Mouse (Mus musculus) heart, postnatal 10 days (tissue): ENCODE results near the gene Skap2. TPM values are rescaled to one million over a fixed set of nuclear protein-coding genes. Genes with fewer than 3 reads are reported as not detected.

Experiments used
- total RNA-seq, 2 experiments: library from RNA; stranded (reverse); gene quantifications; 2 replicates each; pipeline ENCODE4 v1.2.3; 2021

Skap2 gene
- total RNA-seq, 2 experiments from 2014 or later = 11.8 to 13.3 TPM

Other genes with a start within 250 kb of the Skap2 start
- gene Hoxa1, start 145.8 kb upstream of the Skap2 start, total RNA-seq = under 1 TPM; 0.22 to 0.30 TPM
- gene Hoxa2, start 152.3 kb upstream of the Skap2 start, total RNA-seq = 1 to 10 TPM in 1 of 2 experiments, under 1 TPM in 1; 0.98 to 1.0 TPM
- under 1 TPM; 0.10 to 0.17 TPM for gene 5730596B20Rik, start 164.9 kb upstream of the Skap2 start, total RNA-seq
- 1 to 10 TPM in 1 of 2 experiments, under 1 TPM in 1; 0.69 to 1.3 TPM for gene Hoxa4, start 179.2 kb upstream of the Skap2 start, total RNA-seq
- 1 to 10 TPM; 1.2 to 1.6 TPM for gene Hoxa5, start 192.0 kb upstream of the Skap2 start, total RNA-seq
- not detected for gene Hoxa6, start 196.2 kb upstream of the Skap2 start, total RNA-seq
- gene Hoxa3, start 200.8 kb upstream of the Skap2 start, total RNA-seq = 1 to 10 TPM; 1.5 TPM
- gene Gm28308, start 200.8 kb upstream of the Skap2 start, total RNA-seq = not detected
- under 1 TPM; 0.40 to 0.41 TPM for gene Hoxa7, start 209.3 kb upstream of the Skap2 start, total RNA-seq
- not detected for gene Hoxa9, start 218.5 kb upstream of the Skap2 start, total RNA-seq
- gene Hoxa10, start 228.3 kb upstream of the Skap2 start, total RNA-seq = not detected
- gene Hoxa11, start 233.3 kb upstream of the Skap2 start, total RNA-seq = not detected
- gene Hoxa13, start 248.3 kb upstream of the Skap2 start, total RNA-seq = not detected